Mouse (Mus musculus) forebrain, embryonic 11.5 days (tissue): ENCODE results near the gene Pde10a. TPM values are rescaled to one million over a fixed set of nuclear protein-coding genes. Genes with fewer than 3 reads are reported as not detected.

Source experiments
- ATAC-seq: fragments of 200-750 bp; cut with Nextera tagmentation; replicated peaks from 2 replicates; pipeline ENCODE4 v1.8.0; 2017; ENCODE audit warnings: moderate TSS enrichment; ENCODE audit not compliant: low FRiP score
- DNase-seq: peaks from one replicate; pipeline ENCODE4 v3.0.0-alpha.2; 2017; ENCODE audit warnings: low spot score
- H3K27ac ChIP-seq: fragments of 300-500 bp; sonication (generic); 2 replicates; pipeline ENCODE4 v1.5.1; 2014; ENCODE audit warnings: low read depth, low read length
- H3K27me3 ChIP-seq: fragments of 300-500 bp; sonication (generic); 2 replicates; pipeline ENCODE4 v1.6.1; 2014; ENCODE audit warnings: mild to moderate bottlenecking, low read length, mixed read lengths; ENCODE audit not compliant: control insufficient read depth, insufficient read depth
- H3K36me3 ChIP-seq: fragments of 300-500 bp; sonication (generic); 2 replicates; pipeline ENCODE4 v1.6.1; 2014; ENCODE audit warnings: mild to moderate bottlenecking, low read length, moderate library complexity, mixed read lengths; ENCODE audit not compliant: control insufficient read depth, insufficient read depth
- H3K4me1 ChIP-seq: fragments of 300-500 bp; sonication (generic); replicated peaks from 2 replicates; pipeline ENCODE4 v1.6.1; 2014; ENCODE audit warnings: low read length, mixed read lengths; ENCODE audit not compliant: control insufficient read depth, insufficient read depth
- H3K4me2 ChIP-seq: fragments of 300-500 bp; sonication (generic); 2 replicates; pipeline ENCODE4 v1.6.1; 2014; ENCODE audit warnings: low read depth, mild to moderate bottlenecking, low read length, moderate library complexity, mixed read lengths; ENCODE audit not compliant: severe bottlenecking
- H3K4me3 ChIP-seq: fragments of 300-500 bp; sonication (generic); 2 replicates; pipeline ENCODE4 v1.5.1; 2014; ENCODE audit warnings: low read depth, low read length
- H3K9ac ChIP-seq: fragments of 300-500 bp; sonication (generic); 2 replicates; pipeline ENCODE4 v1.6.1; 2014; ENCODE audit warnings: low read length
- H3K9me3 ChIP-seq: fragments of 300-500 bp; sonication (generic); 2 replicates; pipeline ENCODE4 v1.6.1; 2016; ENCODE audit warnings: low read length, mixed read lengths; ENCODE audit not compliant: control insufficient read depth
- WGBS: fragments of 180-500 bp; shearing (Covaris S2); extraction: QIAGEN DNeasy Blood & Tissue Kit; methylation state at CpG from one replicate; pipeline ENCODE4 v1.1.7; 2014; 5-methylcytosine and 5-hydroxymethylcytosine counted together
- polyA plus RNA-seq: library from polyadenylated mRNA; unstranded; fragments of >200 nt; fragmentation: Nextera tagmentation; extraction: Ambion mirVana; gene quantifications from 2 replicates; pipeline ENCODE4 v1.2.1, GENCODE M21; 2014

The Pde10a gene
- polyA plus RNA-seq, 1 experiment from 2014 or later, result 9.0 TPM

DNA sequence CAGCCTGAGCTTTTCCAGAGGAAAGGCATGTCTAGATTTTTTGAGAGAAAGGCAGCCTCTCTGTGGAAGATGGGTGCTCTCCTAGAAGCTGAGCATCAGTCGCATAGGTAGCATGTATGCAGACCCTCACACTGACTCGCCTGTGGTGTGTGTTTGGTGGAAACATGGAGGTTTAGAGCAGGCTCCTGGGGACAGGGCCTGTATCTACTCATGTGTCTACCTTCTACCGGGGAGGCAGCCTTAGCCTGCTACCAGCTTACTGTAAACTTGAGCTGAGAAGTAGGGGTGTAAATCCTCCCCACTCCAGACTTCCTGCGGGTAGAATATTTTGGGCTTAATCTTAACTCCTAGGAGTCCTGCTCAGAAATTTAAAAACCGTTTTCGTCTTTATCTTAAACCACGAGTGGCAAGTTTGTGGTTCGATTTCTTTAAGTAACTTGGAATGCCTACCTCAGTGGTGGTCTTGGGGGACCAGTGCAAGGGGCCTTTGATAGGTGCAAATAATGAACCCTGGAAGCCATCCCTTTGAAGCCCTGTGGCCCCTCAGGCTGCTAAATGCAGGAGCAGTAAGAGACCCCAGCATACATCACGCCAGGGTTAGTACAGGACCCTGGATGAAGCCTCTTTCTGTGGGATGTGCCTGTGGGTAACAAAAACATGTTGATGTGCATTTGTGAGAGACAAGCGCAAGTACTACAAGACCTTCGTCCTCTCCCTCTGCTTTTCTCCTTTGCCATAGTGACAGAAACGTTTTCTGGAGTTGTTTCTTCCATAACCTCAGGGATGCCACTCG is 367.2 kb downstream of the Pde10a start:
- Histone ChIP-seq H3K9ac (no peak overlapping the region), H3K4me2 (no peak overlapping the region), H3K27ac (no peak overlapping the region), H3K9me3 (no peaks in the 10 kb centered on the region), H3K4me1 (no peaks in the 10 kb centered on the region), H3K27me3 (no peaks in the 10 kb centered on the region), H3K4me3 (no peak overlapping the region), H3K36me3 (no peaks in the 10 kb centered on the region)
- no peak for DNase-seq
- WGBS, result 85% methylated on average over 13 of the region's 13 CpGs
- no peak for ATAC-seq

DNA sequence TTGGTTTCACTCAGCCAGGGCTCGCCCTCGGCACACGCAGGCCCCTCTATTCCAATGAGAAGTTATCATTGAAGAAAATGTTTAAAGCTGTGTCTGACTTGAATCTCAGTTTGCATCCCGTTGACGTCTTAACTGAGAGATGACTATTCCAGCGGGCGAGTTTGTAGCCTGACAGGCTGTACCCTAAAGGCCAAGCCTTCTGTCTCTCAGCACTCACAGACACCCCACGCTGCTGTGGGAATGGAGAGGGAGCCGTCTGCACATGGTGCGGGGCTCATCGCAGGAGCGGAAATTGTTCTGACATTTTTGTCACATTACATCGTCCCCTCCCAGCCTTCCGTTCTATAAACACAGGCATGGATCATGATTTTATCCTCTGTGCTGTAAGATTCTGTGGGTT is 370.8 kb downstream of the Pde10a start:
- no peak overlapping the region for H3K9ac ChIP-seq
- H3K9me3 ChIP-seq, result no peaks in the 10 kb centered on the region
- DNase-seq, result no peak
- ATAC-seq, result no peak
- no peak overlapping the region for H3K4me2 ChIP-seq
- no peak overlapping the region for H3K4me3 ChIP-seq
- H3K27me3 ChIP-seq, result no peaks in the 10 kb centered on the region
- no peaks in the 10 kb centered on the region for H3K36me3 ChIP-seq
- H3K27ac ChIP-seq, result no peak overlapping the region
- no peaks in the 10 kb centered on the region for H3K4me1 ChIP-seq
- 86% methylated on average over 14 of the region's 14 CpGs for WGBS

DNA sequence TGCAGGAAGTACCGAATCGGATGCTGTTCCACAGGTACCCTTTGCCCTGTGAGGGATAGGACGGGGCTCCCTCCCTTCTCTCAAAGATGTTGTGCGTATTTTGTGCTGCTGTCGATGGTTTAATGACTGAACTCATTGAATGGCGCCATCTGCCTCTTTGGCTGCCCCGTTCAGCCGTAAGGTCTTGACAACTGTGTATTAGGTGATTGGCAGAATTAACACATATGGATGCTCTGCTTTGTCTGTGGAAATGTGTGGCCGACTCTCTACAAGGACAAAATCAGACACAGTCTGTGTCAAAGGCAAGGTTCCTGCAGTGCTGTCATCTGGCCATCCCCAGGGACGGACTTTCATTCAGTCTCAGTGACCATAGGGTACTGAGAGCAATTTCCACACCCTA is 372.6 kb downstream of the Pde10a start:
- ATAC-seq, result no peak
- H3K9me3 ChIP-seq, result no peaks in the 10 kb centered on the region
- no peak for DNase-seq
- H3K4me2 ChIP-seq, result no peak overlapping the region
- H3K4me1 ChIP-seq, result no peaks in the 10 kb centered on the region
- H3K27ac ChIP-seq, result no peak overlapping the region
- no peaks in the 10 kb centered on the region for H3K27me3 ChIP-seq
- WGBS, result 84% methylated on average over 10 of the region's 10 CpGs
- H3K9ac ChIP-seq, result no peak overlapping the region
- H3K36me3 ChIP-seq, result no peaks in the 10 kb centered on the region
- no peak overlapping the region for H3K4me3 ChIP-seq

DNA sequence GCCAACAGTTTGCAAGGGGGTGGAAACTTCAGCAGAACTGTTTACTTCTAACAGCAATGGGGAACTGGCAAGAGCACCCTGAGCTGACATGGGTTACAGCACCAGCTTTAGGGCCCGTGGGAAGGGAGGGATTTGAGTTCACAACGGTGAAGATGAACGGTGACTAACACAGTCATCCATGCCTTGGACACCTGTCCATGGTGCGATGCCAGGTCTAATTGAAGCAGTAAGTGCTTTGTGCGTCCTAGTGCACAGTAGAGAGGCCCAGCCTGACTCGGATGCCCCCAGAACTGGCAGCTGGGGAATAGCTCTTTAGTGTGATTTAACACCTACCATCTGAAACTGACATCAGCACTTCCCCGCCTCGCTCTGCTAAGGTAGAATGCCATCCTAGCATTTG is 373.0 kb downstream of the Pde10a start:
- no peak for DNase-seq
- no peaks in the 10 kb centered on the region for H3K36me3 ChIP-seq
- H3K9me3 ChIP-seq, result no peaks in the 10 kb centered on the region
- 92% methylated on average over 8 of the region's 8 CpGs for WGBS
- no peak overlapping the region for H3K4me3 ChIP-seq
- H3K4me1 ChIP-seq, result no peaks in the 10 kb centered on the region
- H3K9ac ChIP-seq, result no peak overlapping the region
- no peak overlapping the region for H3K27ac ChIP-seq
- ATAC-seq, result no peak
- no peak overlapping the region for H3K4me2 ChIP-seq
- H3K27me3 ChIP-seq, result no peaks in the 10 kb centered on the region

DNA sequence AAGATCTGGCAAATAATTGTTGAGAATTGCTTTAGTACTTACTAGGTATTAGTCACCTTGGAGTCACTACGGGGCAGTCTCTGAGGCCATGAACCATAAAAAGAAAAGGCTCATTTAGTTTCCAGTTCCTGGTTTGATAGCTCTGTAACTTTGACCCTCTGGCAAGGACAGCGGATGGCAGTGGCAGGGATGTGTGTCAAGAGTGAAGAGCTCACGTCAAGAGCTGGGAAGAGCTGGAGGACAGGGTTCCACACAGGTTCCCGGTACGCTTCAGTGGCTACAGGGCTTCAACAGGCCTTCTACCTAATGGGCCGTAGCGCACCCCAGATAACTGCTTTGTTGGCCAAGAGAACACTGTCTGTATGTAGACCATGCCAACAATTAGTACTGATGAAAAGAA is 374.0 kb downstream of the Pde10a start:
- 91% methylated on average over 7 of the region's 7 CpGs for WGBS
- Histone ChIP-seq H3K9me3 (no peaks in the 10 kb centered on the region), H3K27me3 (no peaks in the 10 kb centered on the region), H3K36me3 (no peaks in the 10 kb centered on the region), H3K4me2 (no peak overlapping the region), H3K4me1 (no peaks in the 10 kb centered on the region), H3K27ac (no peak overlapping the region), H3K4me3 (no peak overlapping the region), H3K9ac (no peak overlapping the region)
- DNase-seq (no peak), ATAC-seq (no peak)

DNA sequence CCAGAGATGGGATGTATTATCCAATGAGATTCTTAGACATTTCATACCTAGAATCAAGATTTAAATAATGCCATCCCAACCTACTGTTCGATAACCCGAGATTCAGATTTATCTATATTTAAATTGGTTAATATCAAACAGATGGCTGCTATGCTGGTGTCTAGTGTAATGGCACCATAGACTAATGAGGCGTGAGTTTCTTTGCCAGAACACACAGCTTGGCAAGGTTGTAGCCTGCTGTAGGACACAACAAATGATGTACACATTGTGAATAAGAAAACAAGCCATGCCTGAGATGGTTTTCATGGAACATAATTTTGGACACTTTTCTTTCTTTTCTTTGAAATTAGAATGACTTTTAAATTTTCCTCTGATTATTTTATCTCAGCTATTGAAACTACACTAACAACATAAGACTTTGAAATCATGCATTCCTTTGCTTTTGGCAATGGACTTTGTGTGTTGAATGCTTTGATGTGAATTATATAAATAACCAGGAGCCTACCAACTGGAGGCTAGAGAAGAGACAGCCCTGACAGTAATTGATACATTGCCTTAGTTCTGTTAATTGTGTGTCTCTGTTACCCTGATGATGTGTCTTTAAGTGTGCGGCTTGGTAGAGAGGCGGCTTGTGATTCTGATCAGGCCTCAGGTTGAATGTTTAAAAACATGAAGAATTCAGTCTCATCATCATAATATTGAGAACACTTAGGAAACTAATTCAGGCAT is 378.5 kb downstream of the Pde10a start:
- H3K27me3 ChIP-seq, result no peaks in the 10 kb centered on the region
- H3K36me3 ChIP-seq, result no peaks in the 10 kb centered on the region
- DNase-seq, result no peak
- no peak for ATAC-seq
- WGBS, result 89% methylated on average over 5 of the region's 5 CpGs
- H3K4me1 ChIP-seq, result no peaks in the 10 kb centered on the region
- H3K9ac ChIP-seq, result no peak overlapping the region
- H3K27ac ChIP-seq, result no peak overlapping the region
- H3K4me3 ChIP-seq, result no peak overlapping the region
- H3K4me2 ChIP-seq, result no peak overlapping the region
- no peaks in the 10 kb centered on the region for H3K9me3 ChIP-seq

DNA sequence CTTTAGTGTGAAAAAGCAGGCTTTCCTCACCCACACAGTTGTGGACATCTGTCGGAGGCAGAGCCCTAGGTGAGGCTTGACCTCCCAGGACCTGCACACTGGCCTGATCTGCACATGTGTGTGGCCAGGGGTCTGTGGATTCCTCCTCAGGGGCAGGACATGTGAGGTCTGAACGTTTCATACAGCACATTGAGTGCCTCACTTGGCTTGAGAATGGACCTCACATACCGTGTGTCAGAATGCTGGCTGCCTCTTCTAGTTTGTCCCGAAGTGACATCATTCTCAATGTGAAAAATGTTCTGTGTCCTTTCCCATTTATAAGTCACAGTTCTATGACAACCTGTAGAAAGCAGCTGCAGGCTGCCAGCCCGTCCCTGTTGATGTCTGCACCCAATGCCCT is 385.4 kb downstream of the Pde10a start:
- no peak overlapping the region for H3K4me2 ChIP-seq
- H3K4me3 ChIP-seq, result no peak overlapping the region
- H3K36me3 ChIP-seq, result no peaks in the 10 kb centered on the region
- no peak for DNase-seq
- no peaks in the 10 kb centered on the region for H3K9me3 ChIP-seq
- ATAC-seq, result no peak
- H3K4me1 ChIP-seq, result no peaks in the 10 kb centered on the region
- no peak overlapping the region for H3K9ac ChIP-seq
- H3K27me3 ChIP-seq, result no peaks in the 10 kb centered on the region
- 80% methylated on average over 5 of the region's 5 CpGs for WGBS
- H3K27ac ChIP-seq, result no peak overlapping the region

DNA sequence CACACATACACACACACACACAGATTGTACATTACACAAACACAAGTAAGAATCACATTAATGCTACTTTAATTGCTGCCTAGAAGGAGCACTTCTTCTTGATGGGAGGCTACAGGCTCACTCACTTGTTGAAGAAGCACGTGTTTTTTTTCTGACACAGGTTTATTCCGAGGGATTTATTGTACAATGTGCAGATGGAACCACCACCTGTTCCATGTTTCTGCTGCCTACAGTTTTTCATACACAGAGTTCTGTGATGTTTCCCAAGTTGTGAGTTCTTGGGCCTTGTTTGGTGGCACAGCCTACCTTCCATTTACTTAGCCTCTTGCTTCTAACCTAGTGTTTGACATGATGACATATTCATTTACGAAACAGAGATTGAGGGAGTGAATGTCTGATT is 387.8 kb downstream of the Pde10a start:
- 90% methylated on average over 3 of the region's 3 CpGs for WGBS
- Histone ChIP-seq H3K27me3 (no peaks in the 10 kb centered on the region), H3K27ac (no peak overlapping the region), H3K36me3 (no peaks in the 10 kb centered on the region), H3K4me3 (no peak overlapping the region), H3K4me1 (no peaks in the 10 kb centered on the region), H3K4me2 (no peak overlapping the region), H3K9ac (no peak overlapping the region), H3K9me3 (no peaks in the 10 kb centered on the region)
- no peak for DNase-seq
- ATAC-seq, result no peak

DNA sequence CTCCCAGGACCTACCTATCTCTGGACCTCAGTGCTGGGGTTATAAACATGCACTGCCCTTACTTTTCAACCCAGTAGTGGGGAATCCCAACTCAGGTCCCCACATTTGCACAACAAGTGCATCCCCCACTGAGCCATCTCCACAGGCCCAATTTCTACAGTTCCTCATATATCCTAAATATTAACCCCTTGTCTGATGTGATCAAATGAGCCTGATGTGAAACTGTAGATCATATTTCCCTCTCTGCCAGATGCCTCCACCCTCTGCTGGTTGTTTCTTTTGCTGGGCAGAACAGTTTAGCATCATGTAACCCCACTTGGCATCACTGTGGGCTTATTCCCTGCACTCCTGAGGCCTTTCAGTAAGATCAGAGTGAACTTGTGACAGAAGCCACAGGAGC is 390.5 kb downstream of the Pde10a start:
- no peak overlapping the region for H3K27ac ChIP-seq
- H3K9me3 ChIP-seq, result no peaks in the 10 kb centered on the region
- no peak overlapping the region for H3K4me2 ChIP-seq
- no peaks in the 10 kb centered on the region for H3K4me1 ChIP-seq
- H3K36me3 ChIP-seq, result no peaks in the 10 kb centered on the region
- no peaks in the 10 kb centered on the region for H3K27me3 ChIP-seq
- no peak overlapping the region for H3K4me3 ChIP-seq
- no peak overlapping the region for H3K9ac ChIP-seq
- ATAC-seq, result no peak
- no peak for DNase-seq
